Comparison of ENCODE assay signal across 7 mouse cellular contexts in the genomic region with DNA sequence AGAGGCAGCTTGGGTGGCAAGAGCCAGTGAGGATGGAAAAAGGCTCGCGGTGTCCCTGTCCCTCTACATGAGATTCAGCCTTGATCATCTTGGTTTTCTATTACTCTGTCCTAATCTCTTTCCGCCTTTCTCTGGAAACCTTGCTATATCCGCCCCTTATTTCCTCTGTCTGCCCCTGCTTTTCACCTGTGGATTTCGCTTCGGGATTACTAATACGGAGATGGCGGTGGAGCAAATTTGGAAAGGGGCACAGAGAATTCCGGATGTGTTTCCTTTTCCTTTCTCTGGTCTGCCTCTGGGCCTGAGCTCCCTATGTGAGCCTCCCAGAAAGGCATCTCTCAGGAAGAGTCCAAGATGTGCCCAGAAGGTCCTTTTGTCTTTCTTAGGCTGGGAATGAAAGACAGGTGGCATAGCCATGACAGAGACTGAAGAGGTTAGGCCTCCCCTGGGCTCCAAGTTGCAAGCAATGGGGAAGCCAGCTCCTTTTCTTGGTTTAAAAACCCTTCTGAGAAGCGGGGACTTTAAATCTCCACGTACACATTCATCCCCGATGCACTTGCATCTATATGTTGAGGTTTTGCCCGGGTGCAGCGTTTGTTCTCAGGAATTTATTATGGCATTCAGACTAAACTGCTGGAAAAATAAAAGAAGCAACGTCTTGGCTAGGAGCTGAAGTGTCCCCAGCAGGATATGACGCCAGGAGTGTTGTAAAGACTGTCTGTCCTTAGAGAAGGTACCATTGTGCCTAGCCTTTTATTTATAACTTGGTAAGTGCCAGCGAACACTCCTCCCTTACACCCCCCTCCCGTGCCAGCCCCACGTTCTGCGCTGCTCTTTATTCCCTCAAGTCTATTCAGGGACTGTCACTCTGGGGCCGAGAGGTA. TPM values are rescaled to one million over a fixed set of nuclear protein-coding genes. Genes with fewer than 3 reads are reported as not detected.
DNase-seq lines count a peak whose midpoint lies in the region; ATAC-seq and TF ChIP-seq lines count a peak whose summit lies in the region.

No protein-coding gene starts in this region.

- no peak for TF ChIP-seq CTCF in kidney, adult 2 months (conservative IDR thresholded peaks at IDR 0.05; ENCODE audit: insufficient read depth, insufficient read length, low read depth, low read length)
- no peak for TF ChIP-seq CTCF in intestine, postnatal 0 days (IDR thresholded peaks at IDR 0.05; ENCODE audit: low read depth)

- peak overlapping the region; percentile 25 for H3K4me3 ChIP-seq in kidney, embryonic 15.5 days (replicated peaks)
- H3K4me3 ChIP-seq in kidney, adult 2 months (ENCODE audit: insufficient read depth, low read depth, low read length): no peak overlapping the region
- peak overlapping the region; percentile 74 for H3K4me3 ChIP-seq in embryonic facial prominence, embryonic 13.5 days
- peak overlapping the region; percentile 32 for H3K4me3 ChIP-seq in intestine, postnatal 0 days (ENCODE audit: low read depth, low read length)
- peak overlapping the region; percentile 46 for H3K4me3 ChIP-seq in neural tube, embryonic 13.5 days

- peaks cover 98% of the 10 kb centered on the region for H3K27me3 ChIP-seq in kidney, embryonic 15.5 days
- H3K27me3 ChIP-seq in kidney, adult 2 months (replicated peaks; ENCODE audit: control insufficient read depth, insufficient read depth, low read length): peaks cover 13% of the 10 kb centered on the region; the same call in 1 of the 2 replicates
- H3K27me3 ChIP-seq in embryonic facial prominence, embryonic 13.5 days: peaks cover 59% of the 10 kb centered on the region
- peaks cover 92% of the 10 kb centered on the region for H3K27me3 ChIP-seq in intestine, postnatal 0 days (replicated peaks; ENCODE audit: control insufficient read depth, insufficient read depth, low read length)
- peaks cover 94% of the 10 kb centered on the region for H3K27me3 ChIP-seq in neural tube, embryonic 13.5 days

- ATAC-seq in kidney, embryonic 15.5 days (replicated peaks; ENCODE audit: low FRiP score): no peak
- no peak for ATAC-seq in embryonic facial prominence, embryonic 13.5 days (ENCODE audit: insufficient number of reproducible peaks, insufficient read depth, low FRiP score, low TSS enrichment, low read depth)
- no peak for ATAC-seq in intestine, postnatal 0 days
- ATAC-seq in neural tube, embryonic 13.5 days (ENCODE audit: low read depth): peak; percentile 76

- H3K9ac ChIP-seq in kidney, embryonic 15.5 days: no peak overlapping the region
- H3K9ac ChIP-seq in embryonic facial prominence, embryonic 13.5 days: peak overlapping the region; percentile 95
- no peak overlapping the region for H3K9ac ChIP-seq in intestine, postnatal 0 days (ENCODE audit: low read depth, low read length)
- peak overlapping the region; percentile 31; the same call in 1 of the 2 replicates for H3K9ac ChIP-seq in neural tube, embryonic 13.5 days

- H3K27ac ChIP-seq in kidney, embryonic 15.5 days: no peak overlapping the region
- no peak overlapping the region for H3K27ac ChIP-seq in kidney, adult 2 months (ENCODE audit: insufficient read depth, low read depth, low read length)
- peak overlapping the region; percentile 98 for H3K27ac ChIP-seq in embryonic facial prominence, embryonic 13.5 days
- H3K27ac ChIP-seq in intestine, postnatal 0 days (ENCODE audit: low read depth, low read length): no peak overlapping the region
- peak overlapping the region; percentile 80 for H3K27ac ChIP-seq in neural tube, embryonic 13.5 days (replicated peaks)

- no peak for DNase-seq in kidney, adult 2 months
- no peak for DNase-seq in right cerebral cortex, adult 2 months (ENCODE audit: low spot score in 2 of 2)
- DNase-seq in thymus, adult 18-20 months: no peak

- H3K4me2 ChIP-seq in kidney, embryonic 15.5 days: peak overlapping the region; percentile 54
- H3K4me2 ChIP-seq in embryonic facial prominence, embryonic 13.5 days: peak overlapping the region; percentile 84
- H3K4me2 ChIP-seq in intestine, postnatal 0 days (replicated peaks; ENCODE audit: low read depth): peak overlapping the region; percentile 56; the same call in 1 of the 2 replicates
- H3K4me2 ChIP-seq in neural tube, embryonic 13.5 days: peak overlapping the region; percentile 74

- WGBS in kidney, embryonic 15.5 days: 1% methylated on average over 21 of the region's 21 CpGs
- 5% methylated on average over 21 of the region's 21 CpGs for WGBS in kidney, adult 2 months
- WGBS in embryonic facial prominence, embryonic 13.5 days: 6% methylated on average over 21 of the region's 21 CpGs
- WGBS in intestine, postnatal 0 days: 4% methylated on average over 21 of the region's 21 CpGs
- WGBS in neural tube, embryonic 13.5 days: 2% methylated on average over 21 of the region's 21 CpGs

- H3K9me3 ChIP-seq in kidney, embryonic 15.5 days (replicated peaks): no peaks in the 10 kb centered on the region
- H3K9me3 ChIP-seq in embryonic facial prominence, embryonic 13.5 days: no peaks in the 10 kb centered on the region
- no peaks in the 10 kb centered on the region for H3K9me3 ChIP-seq in intestine, postnatal 0 days (ENCODE audit: control insufficient read depth)
- no peaks in the 10 kb centered on the region for H3K9me3 ChIP-seq in neural tube, embryonic 13.5 days

- no peaks in the 10 kb centered on the region for H3K36me3 ChIP-seq in kidney, embryonic 15.5 days
- H3K36me3 ChIP-seq in kidney, adult 2 months (ENCODE audit: control insufficient read depth, insufficient read depth, low read length): no peaks in the 10 kb centered on the region
- H3K36me3 ChIP-seq in embryonic facial prominence, embryonic 13.5 days: 0 out of 2 replicates have a peak, but pooled peaks cover 3% of the 10 kb centered on the region
- H3K36me3 ChIP-seq in intestine, postnatal 0 days (ENCODE audit: control insufficient read depth, insufficient read depth): no peaks in the 10 kb centered on the region
- H3K36me3 ChIP-seq in neural tube, embryonic 13.5 days: no peaks in the 10 kb centered on the region

- peaks cover 19% of the 10 kb centered on the region for H3K4me1 ChIP-seq in kidney, embryonic 15.5 days
- H3K4me1 ChIP-seq in kidney, adult 2 months (ENCODE audit: control insufficient read depth, insufficient read depth, low read length): no peaks in the 10 kb centered on the region
- peaks cover 49% of the 10 kb centered on the region for H3K4me1 ChIP-seq in embryonic facial prominence, embryonic 13.5 days
- 0 out of 2 replicates have a peak, but pooled peaks cover 2% of the 10 kb centered on the region for H3K4me1 ChIP-seq in intestine, postnatal 0 days (replicated peaks; ENCODE audit: control insufficient read depth, insufficient read depth, low read length)
- peaks cover 69% of the 10 kb centered on the region for H3K4me1 ChIP-seq in neural tube, embryonic 13.5 days (replicated peaks)

- TF ChIP-seq POLR2A in kidney, adult 2 months (IDR thresholded peaks at IDR 0.05; ENCODE audit: low read depth, low read length): no peak

RNA-seq across cellular contexts. Expression of gene Pax3, which starts 0.7 kb away (rescaled TPM):
- polyA plus RNA-seq in kidney, embryonic 15.5 days (2015; fragmentation: Nextera tagmentation; extraction: Ambion mirVana): 0.12 TPM in 1 of 2 replicates, not detected in the other
- polyA plus RNA-seq in kidney, adult 2 months (2012; rRNA removed): 0.08 TPM in 1 of 2 replicates, not detected in the other
- 79.9 and 82.3 TPM in 2 replicates for polyA plus RNA-seq in embryonic facial prominence, embryonic 13.5 days (2015; fragmentation: Nextera tagmentation; extraction: Ambion mirVana)
- polyA plus RNA-seq in intestine, postnatal 0 days (2015; fragmentation: Nextera tagmentation; extraction: Ambion mirVana): not detected in 2 replicates
- polyA plus RNA-seq in neural tube, embryonic 13.5 days (2015; fragmentation: Nextera tagmentation; extraction: Ambion mirVana): 12.9 and 17.0 TPM in 2 replicates

Comparison
In these comparisons a context has a peak if more than half of its experiments do, and no peak if none do; other contexts are left out.
1. H3K27ac ChIP-seq: peak in embryonic facial prominence, embryonic 13.5 days (single experiment) and neural tube, embryonic 13.5 days (single experiment); none in kidney, embryonic 15.5 days (single experiment), kidney, adult 2 months (single experiment) and intestine, postnatal 0 days (single experiment).
2. H3K9ac ChIP-seq: peak in embryonic facial prominence, embryonic 13.5 days (single experiment) and neural tube, embryonic 13.5 days (single experiment); none in kidney, embryonic 15.5 days (single experiment) and intestine, postnatal 0 days (single experiment).
3. RNA of gene Pax3, which starts 0.7 kb away (polyA plus RNA-seq): 79.9 to 82.3 TPM in embryonic facial prominence, embryonic 13.5 days and 12.9 to 17.0 TPM in neural tube, embryonic 13.5 days; 0.08 TPM in kidney, adult 2 months, 0.12 TPM in kidney, embryonic 15.5 days and not detected in intestine, postnatal 0 days; every median in the first group is over 10 times any median in the second.
4. Peak in every context shown above with its lines, with median percentiles within 50 percentile points of each other: H3K4me2 ChIP-seq.